Mouse (Mus musculus) intestine, postnatal 0 days (tissue): ENCODE measurements around the gene Srrd. TPM values are rescaled to one million over a fixed set of nuclear protein-coding genes. Genes with fewer than 3 reads are reported as not detected.

ENCODE experiments used
- ATAC-seq: fragments of 200-750 bp; cut with Nextera tagmentation; 2 replicates; pipeline ENCODE4 v1.8.0; 2017; ENCODE audit warnings: mild to moderate bottlenecking, moderate TSS enrichment, moderate library complexity
- H3K27ac ChIP-seq: fragments of 300-500 bp; sonication (generic); 2 replicates; pipeline ENCODE4 v1.5.1; 2014; ENCODE audit warnings: mild to moderate bottlenecking, low read depth, low read length, moderate library complexity
- H3K27me3 ChIP-seq: fragments of 300-500 bp; sonication (generic); replicated peaks from 2 replicates; pipeline ENCODE4 v1.6.1; 2014; ENCODE audit warnings: low read length, mixed read lengths; ENCODE audit not compliant: control insufficient read depth, insufficient read depth
- H3K36me3 ChIP-seq: fragments of 300-500 bp; sonication (generic); 2 replicates; pipeline ENCODE4 v1.6.1; 2014; ENCODE audit warnings: mild to moderate bottlenecking, moderate library complexity; ENCODE audit not compliant: control insufficient read depth, insufficient read depth
- H3K4me1 ChIP-seq: fragments of 300-500 bp; sonication (generic); replicated peaks from 2 replicates; pipeline ENCODE4 v1.6.1; 2014; ENCODE audit warnings: antibody characterized with exemption, low read length, mixed read lengths; ENCODE audit not compliant: control insufficient read depth, insufficient read depth
- H3K4me2 ChIP-seq: fragments of 300-500 bp; sonication (generic); replicated peaks from 2 replicates; pipeline ENCODE4 v1.6.1; 2014; ENCODE audit warnings: low read depth, mild to moderate bottlenecking, moderate library complexity
- H3K4me3 ChIP-seq: fragments of 300-500 bp; sonication (generic); 2 replicates; pipeline ENCODE4 v1.5.1; 2014; ENCODE audit warnings: low read depth, low read length
- H3K9ac ChIP-seq: fragments of 300-500 bp; sonication (generic); 2 replicates; pipeline ENCODE4 v1.6.1; 2014; ENCODE audit warnings: mild to moderate bottlenecking, low read depth, low read length
- H3K9me3 ChIP-seq: fragments of 300-500 bp; sonication (generic); 2 replicates; pipeline ENCODE4 v1.6.1; 2016; ENCODE audit warnings: mixed run types; ENCODE audit not compliant: control insufficient read depth
- CTCF ChIP-seq: sonication (generic); IDR thresholded peaks from 2 replicates; pipeline ENCODE4 v1.5.1; 2016; ENCODE audit warnings: low read depth, mild to moderate bottlenecking, control low read depth, antibody characterized with exemption, moderate library complexity
- WGBS: fragments of 180-500 bp; shearing (Covaris S2); extraction: QIAGEN DNeasy Blood & Tissue Kit; methylation state at CpG from one replicate; pipeline ENCODE4 v1.1.7; 2014; 5-methylcytosine and 5-hydroxymethylcytosine counted together
- polyA plus RNA-seq: library from polyadenylated mRNA; unstranded; fragments of >200 nt; fragmentation: Nextera tagmentation; extraction: Ambion mirVana; gene quantifications from 2 replicates; pipeline ENCODE4 v1.2.1, GENCODE M21; 2015

The Srrd gene
- polyA plus RNA-seq, result 15.4 and 19.0 TPM in 2 replicates

DNA sequence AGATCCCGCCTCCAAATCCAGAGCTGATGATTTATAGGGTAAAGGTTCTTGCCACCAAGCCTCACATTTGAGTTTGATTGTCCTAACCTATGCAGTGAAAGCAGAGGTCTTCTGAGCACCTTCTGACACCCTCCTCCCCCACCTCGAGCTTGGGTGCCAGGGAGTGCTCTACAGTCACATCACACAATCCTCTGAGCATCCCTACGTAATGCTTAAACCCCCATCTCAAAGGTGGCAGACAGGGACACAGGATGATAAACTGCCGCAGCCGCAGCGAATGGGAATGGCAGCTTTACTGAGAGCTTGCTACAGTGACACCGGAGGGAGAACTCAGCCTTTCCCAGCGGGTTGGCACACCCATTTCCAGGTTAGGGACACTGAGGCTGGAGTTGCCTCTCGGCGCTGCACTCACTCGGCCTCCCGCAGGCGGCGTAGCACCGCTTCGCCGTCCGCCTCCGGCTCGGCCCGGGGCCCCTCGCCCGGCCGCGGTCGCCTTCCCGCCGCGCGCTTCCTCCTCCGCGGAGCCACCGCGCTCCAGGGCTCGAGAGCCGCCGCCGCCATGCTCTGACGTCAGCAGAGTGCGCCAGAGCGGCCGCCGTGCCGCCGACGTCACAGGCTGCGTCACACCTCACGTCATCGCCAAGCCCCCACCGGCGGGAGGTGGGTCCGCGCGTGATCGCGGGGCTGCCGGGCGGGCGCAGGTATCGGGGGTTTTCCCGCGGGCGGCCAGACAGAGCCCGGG lies at the start of gene Srrd, which contains the start of gene Hps4:
Gene Srrd (minus strand): TSS at position 578 of the 742 bp plus-strand sequence.
Gene Hps4 (plus strand): TSS at position 621 of the 742 bp plus-strand sequence.
- 2% methylated on average over 62 of the region's 64 CpGs for WGBS
- peak within 1 kb of the TSS; percentile 78 for H3K4me3 ChIP-seq
- no peaks in the 10 kb centered on the region for H3K27me3 ChIP-seq
- peak within 1 kb of the TSS; percentile 76 for H3K9ac ChIP-seq
- peak; percentile 59 for ATAC-seq
- TF ChIP-seq CTCF, result peak; percentile 42
- no peaks in the 10 kb centered on the region for H3K9me3 ChIP-seq
- peaks cover 33% of the 10 kb centered on the region for H3K36me3 ChIP-seq
- peaks cover 3% of the 10 kb centered on the region; the same call in 1 of the 2 replicates for H3K4me1 ChIP-seq
- peak within 1 kb of the TSS; percentile 88 for H3K27ac ChIP-seq
- peak within 1 kb of the TSS; percentile 77 for H3K4me2 ChIP-seq

- Histone ChIP-seq H3K36me3 (no peaks in the 10 kb centered on the region), H3K27me3 (peaks cover 30% of the 10 kb centered on the region), H3K4me3 (no peak overlapping the region), H3K27ac (no peak overlapping the region), H3K4me2 (no peak overlapping the region), H3K9ac (no peak overlapping the region), H3K4me1 (no peaks in the 10 kb centered on the region), H3K9me3 (no peaks in the 10 kb centered on the region)
- WGBS, result 65% methylated on average over 27 of the region's 27 CpGs
- no peak for ATAC-seq
- TF ChIP-seq CTCF, result no peak
Measured at GRCm38 (mm10) chr5:112391676-112392323, 49.0 kb upstream of the Srrd start.

GRCm38 (mm10) chr5:112391002-112391401 lies 48.2 kb upstream of the Srrd start:
- Histone ChIP-seq H3K27me3 (peaks cover 28% of the 10 kb centered on the region), H3K4me2 (no peak overlapping the region), H3K36me3 (no peaks in the 10 kb centered on the region), H3K4me3 (no peak overlapping the region), H3K9ac (no peak overlapping the region), H3K9me3 (no peaks in the 10 kb centered on the region), H3K27ac (no peak overlapping the region), H3K4me1 (no peaks in the 10 kb centered on the region)
- 44% methylated on average over 16 of the region's 16 CpGs for WGBS
- no peak for ATAC-seq
- no peak for TF ChIP-seq CTCF

DNA sequence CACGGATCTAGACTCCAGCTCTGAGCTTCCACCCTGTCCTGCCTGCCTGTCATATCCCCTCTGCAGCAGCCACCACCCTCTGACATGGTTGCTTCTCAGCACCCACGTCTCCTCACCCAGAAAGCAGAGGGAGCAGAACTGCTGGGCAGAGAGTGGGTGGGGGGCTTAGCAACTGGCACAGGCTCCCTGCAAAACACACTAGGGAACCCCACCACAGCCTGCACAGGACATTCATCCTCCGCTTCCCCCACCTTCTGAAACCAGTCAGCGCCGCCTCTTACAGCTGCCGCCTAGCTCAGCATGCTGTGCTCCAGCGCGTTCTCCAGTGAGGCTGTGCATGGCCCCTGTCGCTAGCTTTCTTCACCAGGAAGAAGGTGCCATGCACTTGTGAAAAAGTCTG lies 46.5 kb upstream of the Srrd start:
- TF ChIP-seq CTCF, result no peak
- H3K27me3 ChIP-seq, result peaks cover 17% of the 10 kb centered on the region; the same call in 1 of the 2 replicates
- no peaks in the 10 kb centered on the region for H3K4me1 ChIP-seq
- H3K27ac ChIP-seq, result no peak overlapping the region
- H3K4me3 ChIP-seq, result no peak overlapping the region
- no peak for ATAC-seq
- H3K9ac ChIP-seq, result no peak overlapping the region
- no peak overlapping the region for H3K4me2 ChIP-seq
- 81% methylated on average over 9 of the region's 9 CpGs for WGBS
- H3K9me3 ChIP-seq, result no peaks in the 10 kb centered on the region
- no peaks in the 10 kb centered on the region for H3K36me3 ChIP-seq

GRCm38 (mm10) chr5:112385973-112386372 lies 43.1 kb upstream of the Srrd start:
- WGBS, result 61% methylated on average over 2 of the region's 2 CpGs
- Histone ChIP-seq H3K9ac (no peak overlapping the region), H3K4me3 (no peak overlapping the region), H3K36me3 (no peaks in the 10 kb centered on the region; the same call in 1 of the 2 replicates), H3K4me1 (no peaks in the 10 kb centered on the region), H3K9me3 (no peaks in the 10 kb centered on the region), H3K27ac (no peak overlapping the region), H3K27me3 (no peaks in the 10 kb centered on the region), H3K4me2 (no peak overlapping the region)
- TF ChIP-seq CTCF, result no peak
- ATAC-seq, result peak; percentile 67

GRCm38 (mm10) chr5:112384805-112385472 lies 42.1 kb upstream of the Srrd start:
- Histone ChIP-seq H3K36me3 (peaks cover 4% of the 10 kb centered on the region; the same call in 1 of the 2 replicates), H3K9ac (no peak overlapping the region), H3K4me2 (no peak overlapping the region), H3K9me3 (no peaks in the 10 kb centered on the region), H3K4me3 (no peak overlapping the region), H3K27me3 (no peaks in the 10 kb centered on the region), H3K27ac (no peak overlapping the region), H3K4me1 (no peaks in the 10 kb centered on the region)
- TF ChIP-seq CTCF, result no peak
- 91% methylated on average over 13 of the region's 13 CpGs for WGBS
- no peak for ATAC-seq
